Mouse (Mus musculus) layer of hippocampus, adult 8-10 months (tissue): ENCODE measurements at regions not wholly inside any gene's neighbourhood (a gene's known extent, or its start where the extent isn't known, plus 50 kb on each side); places are given as distances from the start of the nearest gene placed in this dataset.
"Not testable (repeated sequence)": the region's sequence is repeated elsewhere in the genome, so short reads cannot be mapped to it uniquely, and the experiment has no call there.

Experiments
- DNase-seq, 2 experiments: peaks; one replicate each; pipeline ENCODE4 v3.0.0; 2022; ENCODE audit warnings: low spot score in 2 of 2

DNA sequence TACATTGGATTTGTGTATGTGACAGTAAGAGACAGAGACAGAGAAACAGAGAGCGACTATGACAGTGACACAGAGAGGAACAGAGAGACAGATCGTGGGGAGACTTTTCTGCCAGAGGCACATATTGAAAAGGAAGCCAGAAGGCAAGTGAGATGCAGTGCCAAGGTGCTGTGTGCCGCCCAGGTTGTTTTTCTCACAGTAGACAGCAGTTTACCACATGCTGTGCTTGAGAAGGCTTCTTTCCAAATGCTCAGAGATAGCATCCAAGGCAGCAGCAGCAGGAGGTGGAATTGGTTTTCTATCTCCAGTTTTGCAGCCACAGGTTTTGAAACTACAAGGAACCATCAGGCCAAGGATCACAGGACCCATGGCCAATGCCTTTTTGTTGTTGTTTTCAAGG, 466.5 kb downstream of the Lrfn5 start:
- peak in 1 of 2 experiments; percentile 3 for DNase-seq

DNA sequence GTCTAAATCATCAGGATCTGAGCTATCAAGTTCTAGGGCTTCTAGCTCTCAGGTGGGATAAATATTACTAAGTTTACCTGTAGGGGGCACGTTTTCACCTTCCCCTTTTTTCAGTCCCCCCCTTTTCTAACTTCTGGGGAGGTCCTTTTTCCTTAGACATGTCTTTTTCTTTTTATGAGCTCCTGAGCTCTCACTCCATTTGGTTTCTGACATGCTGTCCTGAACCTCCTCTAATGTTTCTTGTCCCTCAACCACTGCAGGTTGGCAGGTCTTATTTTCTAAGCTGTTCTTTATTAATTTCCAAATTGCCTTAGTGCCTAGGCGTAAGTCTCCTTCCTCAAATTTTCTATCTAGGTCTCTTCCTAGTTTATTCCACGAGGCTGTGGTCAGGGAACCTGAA, 470.9 kb downstream of the Lrfn5 start:
- not testable (repeated sequence) for DNase-seq

GRCm38 (mm10) chr12:61994294-61994693, 471.3 kb downstream of the Lrfn5 start:
- DNase-seq, result no peak

DNA sequence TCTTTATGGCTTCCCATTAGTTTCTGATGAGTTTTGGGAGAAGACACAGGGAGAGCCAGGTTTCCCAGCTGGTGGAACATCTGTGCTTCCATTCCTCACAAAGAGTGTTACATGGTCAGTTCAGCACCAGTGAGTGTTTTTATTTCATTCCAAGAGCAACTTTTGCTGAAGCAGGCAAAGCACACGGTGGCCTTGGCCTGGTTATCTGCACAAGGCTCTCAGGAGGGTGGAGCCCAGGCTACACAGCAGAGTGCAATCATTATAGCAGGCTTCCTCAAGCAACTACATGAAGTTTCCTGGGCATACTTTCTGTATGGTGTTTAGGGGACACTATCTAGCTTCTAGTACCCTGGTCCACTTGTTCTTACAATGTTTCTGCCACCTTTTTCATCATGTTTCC, 490.4 kb downstream of the Lrfn5 start:
- DNase-seq, result no peak

DNA sequence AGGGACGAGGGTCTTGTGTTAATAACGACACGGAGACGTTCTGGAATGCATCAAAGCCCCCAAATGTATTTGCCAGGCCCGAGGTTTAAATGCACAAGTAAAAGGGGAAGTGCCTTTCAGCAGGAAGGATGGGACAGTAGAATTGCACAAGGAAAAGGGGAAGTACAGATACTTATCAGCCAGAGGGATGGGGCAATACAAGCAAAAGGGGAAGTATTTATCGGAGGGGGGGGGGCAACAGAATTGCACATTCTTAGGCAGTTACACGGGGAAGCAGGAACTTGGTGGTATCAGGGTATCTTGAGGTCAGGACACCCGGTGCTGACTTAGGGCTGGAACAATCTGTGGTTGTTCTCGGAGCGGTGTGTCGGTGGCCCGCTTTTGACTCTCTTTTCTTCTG, 494.7 kb downstream of the Lrfn5 start:
- not testable (repeated sequence) for DNase-seq
